In the genomic region with DNA sequence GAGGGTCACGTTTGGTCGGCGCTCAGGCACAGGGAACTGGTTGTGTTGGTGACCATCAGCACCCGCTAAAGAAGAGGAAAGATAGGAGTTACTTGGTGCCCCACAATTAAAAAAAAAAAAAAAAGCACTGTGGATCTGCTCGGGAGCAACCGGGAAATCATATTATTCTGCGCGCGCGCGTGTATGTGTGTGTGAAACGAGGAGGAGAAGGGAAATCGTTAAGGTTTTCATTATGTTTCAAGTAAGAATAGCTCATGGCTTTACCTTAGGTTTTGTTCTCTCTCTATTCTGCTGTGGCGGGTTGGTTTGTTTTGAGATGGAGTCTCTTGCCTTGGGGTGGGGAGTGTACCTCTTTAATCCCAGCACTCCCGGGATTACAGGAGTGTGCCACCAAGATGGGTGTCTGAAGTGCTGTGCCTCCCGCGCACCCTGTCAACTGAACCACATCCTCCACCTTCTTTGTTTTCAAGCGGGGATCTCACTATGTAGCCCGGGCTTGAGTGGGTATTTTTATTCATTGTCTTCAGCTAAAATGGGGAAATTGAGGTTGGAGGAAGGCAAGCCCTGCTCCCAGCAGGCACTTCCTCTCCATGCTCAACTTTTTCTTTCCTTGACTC, we compare ENCODE assay signal across 7 mouse cellular contexts. TPM values are rescaled to one million over a fixed set of nuclear protein-coding genes. Genes with fewer than 3 reads are reported as not detected.
A peak's percentile ranks its signal among the peaks of the same experiment; 100 is the strongest.
DNase-seq lines count a peak whose midpoint lies in the region; ATAC-seq and TF ChIP-seq lines count a peak whose summit lies in the region.

No protein-coding gene starts in this region.

- H3K9ac ChIP-seq in lung, embryonic 15.5 days, result peak overlapping the region; percentile 70
- H3K9ac ChIP-seq in hindbrain, postnatal 0 days (replicated peaks; ENCODE audit: low read length), result peak overlapping the region; percentile 81
- peak overlapping the region; percentile 87 for H3K9ac ChIP-seq in midbrain, embryonic 15.5 days

- DNase-seq in lung, postnatal 14 days, result no peak
- no peak for DNase-seq in hindbrain, postnatal 0 days (ENCODE audit: low spot score)
- DNase-seq in right cerebral cortex, postnatal 4 days, result no peak
- no peak for DNase-seq in spleen, postnatal 14 days (ENCODE audit: low spot score in 2 of 2)

- H3K27ac ChIP-seq in lung, embryonic 15.5 days, result peak overlapping the region; percentile 85
- no peak overlapping the region for H3K27ac ChIP-seq in cortical plate, adult 2 months (ENCODE audit: insufficient read depth, low read length)
- H3K27ac ChIP-seq in hindbrain, postnatal 0 days, result peak overlapping the region; percentile 75; the same call in 1 of the 2 replicates
- peak overlapping the region; percentile 88 for H3K27ac ChIP-seq in midbrain, embryonic 15.5 days

- no peaks in the 10 kb centered on the region for H3K9me3 ChIP-seq in lung, embryonic 15.5 days
- H3K9me3 ChIP-seq in hindbrain, postnatal 0 days (ENCODE audit: low read length), result no peaks in the 10 kb centered on the region
- H3K9me3 ChIP-seq in midbrain, embryonic 15.5 days, result no peaks in the 10 kb centered on the region

- no peak for TF ChIP-seq POLR2A in cortical plate, adult 2 months (IDR thresholded peaks at IDR 0.05; ENCODE audit: extremely low read depth, insufficient read depth, low read length)

- H3K4me2 ChIP-seq in lung, embryonic 15.5 days, result peak overlapping the region; percentile 98
- H3K4me2 ChIP-seq in hindbrain, postnatal 0 days (ENCODE audit: low read depth, low read length), result peak overlapping the region; percentile 100
- H3K4me2 ChIP-seq in midbrain, embryonic 15.5 days, result peak overlapping the region; percentile 99

- 1% methylated on average over 19 of the region's 19 CpGs for WGBS in lung, embryonic 15.5 days
- WGBS in hindbrain, postnatal 0 days, result 4% methylated on average over 19 of the region's 19 CpGs
- 6% methylated on average over 19 of the region's 19 CpGs for WGBS in midbrain, embryonic 15.5 days

- peaks cover 33% of the 10 kb centered on the region for H3K4me1 ChIP-seq in lung, embryonic 15.5 days
- peaks cover 10% of the 10 kb centered on the region for H3K4me1 ChIP-seq in cortical plate, adult 2 months (ENCODE audit: control insufficient read depth, insufficient read depth, low read length)
- peaks cover 29% of the 10 kb centered on the region for H3K4me1 ChIP-seq in hindbrain, postnatal 0 days (ENCODE audit: insufficient read depth, low read length)
- H3K4me1 ChIP-seq in midbrain, embryonic 15.5 days, result peaks cover 43% of the 10 kb centered on the region

- no peaks in the 10 kb centered on the region for H3K27me3 ChIP-seq in lung, embryonic 15.5 days
- H3K27me3 ChIP-seq in hindbrain, postnatal 0 days (ENCODE audit: insufficient read depth, low read length), result no peaks in the 10 kb centered on the region
- H3K27me3 ChIP-seq in midbrain, embryonic 15.5 days (replicated peaks), result no peaks in the 10 kb centered on the region

- ATAC-seq in lung, embryonic 15.5 days (ENCODE audit: borderline replicate concordance, extremely low read depth, low FRiP score, low TSS enrichment), result no peak
- no peak for ATAC-seq in hindbrain, postnatal 0 days
- ATAC-seq in midbrain, embryonic 15.5 days (replicated peaks), result no peak

- peak overlapping the region; percentile 67 for H3K4me3 ChIP-seq in lung, embryonic 15.5 days
- peak overlapping the region; percentile 50 for H3K4me3 ChIP-seq in cortical plate, adult 2 months (ENCODE audit: insufficient read depth, low read length)
- H3K4me3 ChIP-seq in hindbrain, postnatal 0 days (ENCODE audit: low read length), result peak overlapping the region; percentile 69
- peak overlapping the region; percentile 91 for H3K4me3 ChIP-seq in midbrain, embryonic 15.5 days

- no peak for TF ChIP-seq CTCF in cortical plate, adult 2 months (IDR thresholded peaks at IDR 0.05; ENCODE audit: extremely low read depth, insufficient read depth, low read length)
- TF ChIP-seq CTCF in hindbrain, postnatal 0 days (IDR thresholded peaks at IDR 0.05; ENCODE audit: low read depth), result no peak

- peaks cover 15% of the 10 kb centered on the region; the same call in 1 of the 2 replicates for H3K36me3 ChIP-seq in lung, embryonic 15.5 days
- no peaks in the 10 kb centered on the region; the same call in 1 of the 2 replicates for H3K36me3 ChIP-seq in hindbrain, postnatal 0 days (ENCODE audit: insufficient read depth, low read length)
- H3K36me3 ChIP-seq in midbrain, embryonic 15.5 days (replicated peaks), result no peaks in the 10 kb centered on the region

RNA-seq across cellular contexts. Expression of a gene that starts 0.8 kb away (rescaled TPM):
- polyA plus RNA-seq in lung, embryonic 15.5 days (2015; fragmentation: Nextera tagmentation; extraction: Ambion mirVana), result 37.9 and 41.2 TPM in 2 replicates
- 124 and 127 TPM in 2 replicates for polyA plus RNA-seq in cortical plate, adult 2 months (2012; rRNA removed)
- total RNA-seq in hindbrain, postnatal 0 days (2014; rRNA removed), result 51.1 and 52.5 TPM in 2 replicates
- 48.7 and 50.0 TPM in 2 replicates for polyA plus RNA-seq in hindbrain, postnatal 0 days (2015; fragmentation: Nextera tagmentation; extraction: Ambion mirVana)
- 76.5 and 77.1 TPM in 2 replicates for polyA plus RNA-seq in midbrain, embryonic 15.5 days (2015; fragmentation: Nextera tagmentation; extraction: Ambion mirVana)

RNA-seq across cellular contexts. Expression of a gene that starts 14.0 kb away (rescaled TPM):
- polyA plus RNA-seq in lung, embryonic 15.5 days (2015; fragmentation: Nextera tagmentation; extraction: Ambion mirVana), result 3.1 and 3.2 TPM in 2 replicates
- 0.65 and 0.78 TPM in 2 replicates for polyA plus RNA-seq in cortical plate, adult 2 months (2012; rRNA removed)
- 0.65 and 1.0 TPM in 2 replicates for total RNA-seq in hindbrain, postnatal 0 days (2014; rRNA removed)
- polyA plus RNA-seq in hindbrain, postnatal 0 days (2015; fragmentation: Nextera tagmentation; extraction: Ambion mirVana), result 0.48 and 0.59 TPM in 2 replicates
- polyA plus RNA-seq in midbrain, embryonic 15.5 days (2015; fragmentation: Nextera tagmentation; extraction: Ambion mirVana), result 0.45 and 0.96 TPM in 2 replicates

RNA-seq across cellular contexts. Expression of a gene that starts 23.8 kb away (rescaled TPM):
- 18.2 and 19.3 TPM in 2 replicates for polyA plus RNA-seq in lung, embryonic 15.5 days (2015; fragmentation: Nextera tagmentation; extraction: Ambion mirVana)
- polyA plus RNA-seq in cortical plate, adult 2 months (2012; rRNA removed), result 13.8 and 14.4 TPM in 2 replicates
- total RNA-seq in hindbrain, postnatal 0 days (2014; rRNA removed), result 21.2 and 24.8 TPM in 2 replicates
- polyA plus RNA-seq in hindbrain, postnatal 0 days (2015; fragmentation: Nextera tagmentation; extraction: Ambion mirVana), result 13.5 and 14.1 TPM in 2 replicates
- polyA plus RNA-seq in midbrain, embryonic 15.5 days (2015; fragmentation: Nextera tagmentation; extraction: Ambion mirVana), result 24.0 and 25.5 TPM in 2 replicates

RNA-seq across cellular contexts. Expression of a gene that starts 28.5 kb away (rescaled TPM):
- polyA plus RNA-seq in lung, embryonic 15.5 days (2015; fragmentation: Nextera tagmentation; extraction: Ambion mirVana), result 177 and 185 TPM in 2 replicates
- 800 and 801 TPM in 2 replicates for polyA plus RNA-seq in cortical plate, adult 2 months (2012; rRNA removed)
- 579 and 615 TPM in 2 replicates for total RNA-seq in hindbrain, postnatal 0 days (2014; rRNA removed)
- polyA plus RNA-seq in hindbrain, postnatal 0 days (2015; fragmentation: Nextera tagmentation; extraction: Ambion mirVana), result 637 and 643 TPM in 2 replicates
- polyA plus RNA-seq in midbrain, embryonic 15.5 days (2015; fragmentation: Nextera tagmentation; extraction: Ambion mirVana), result 617 and 618 TPM in 2 replicates

RNA-seq across cellular contexts. Expression of a gene that starts 32.3 kb away (rescaled TPM):
- polyA plus RNA-seq in lung, embryonic 15.5 days (2015; fragmentation: Nextera tagmentation; extraction: Ambion mirVana), result 16.4 and 16.5 TPM in 2 replicates
- polyA plus RNA-seq in cortical plate, adult 2 months (2012; rRNA removed), result 119 and 122 TPM in 2 replicates
- 286 and 304 TPM in 2 replicates for total RNA-seq in hindbrain, postnatal 0 days (2014; rRNA removed)
- 71.5 and 77.0 TPM in 2 replicates for polyA plus RNA-seq in hindbrain, postnatal 0 days (2015; fragmentation: Nextera tagmentation; extraction: Ambion mirVana)
- 65.4 and 67.7 TPM in 2 replicates for polyA plus RNA-seq in midbrain, embryonic 15.5 days (2015; fragmentation: Nextera tagmentation; extraction: Ambion mirVana)
